Mouse (Mus musculus) midbrain, postnatal 0 days (tissue): ENCODE measurements around the gene Hnrnpa1. TPM values are rescaled to one million over a fixed set of nuclear protein-coding genes. Genes with fewer than 3 reads are reported as not detected.

Source experiments
- ATAC-seq: fragments of 200-750 bp; cut with Nextera tagmentation; 2 replicates; pipeline ENCODE4 v1.8.0; 2017; ENCODE audit warnings: moderate number of reproducible peaks, mild to moderate bottlenecking, moderate TSS enrichment, moderate library complexity; ENCODE audit not compliant: low FRiP score
- DNase-seq: peaks from one replicate; pipeline ENCODE4 v3.0.0-alpha.2; 2015; ENCODE audit warnings: low spot score
- H3K27ac ChIP-seq: fragments of 300-500 bp; sonication (generic); 2 replicates; pipeline ENCODE4 v1.5.1; 2014; ENCODE audit warnings: low read depth, mild to moderate bottlenecking, low read length, mixed read lengths
- H3K27me3 ChIP-seq: fragments of 300-500 bp; sonication (generic); 2 replicates; pipeline ENCODE4 v1.6.1; 2014; ENCODE audit warnings: low read length, control low read depth, mixed read lengths; ENCODE audit not compliant: insufficient read depth
- H3K36me3 ChIP-seq: fragments of 300-500 bp; sonication (generic); 2 replicates; pipeline ENCODE4 v1.6.1; 2014; ENCODE audit warnings: low read length, control low read depth, mixed read lengths; ENCODE audit not compliant: insufficient read depth
- H3K4me1 ChIP-seq: fragments of 300-500 bp; sonication (generic); 2 replicates; pipeline ENCODE4 v1.6.1; 2014; ENCODE audit warnings: mild to moderate bottlenecking, control low read depth, antibody characterized with exemption, low read length, mixed read lengths; ENCODE audit not compliant: insufficient read depth
- H3K4me2 ChIP-seq: fragments of 300-500 bp; sonication (generic); 2 replicates; pipeline ENCODE4 v1.6.1; 2014; ENCODE audit warnings: low read depth, mild to moderate bottlenecking, low read length, mixed read lengths; ENCODE audit not compliant: poor library complexity, severe bottlenecking
- H3K4me3 ChIP-seq: fragments of 300-500 bp; sonication (generic); 2 replicates; pipeline ENCODE4 v1.5.1; 2014; ENCODE audit warnings: low read depth, mild to moderate bottlenecking, low read length, moderate library complexity
- H3K9ac ChIP-seq: fragments of 300-500 bp; sonication (generic); replicated peaks from 2 replicates; pipeline ENCODE4 v1.6.1; 2014; ENCODE audit warnings: mild to moderate bottlenecking, low read length, moderate library complexity, mixed read lengths; ENCODE audit not compliant: poor library complexity, severe bottlenecking
- H3K9me3 ChIP-seq: fragments of 300-500 bp; sonication (generic); 2 replicates; pipeline ENCODE4 v1.6.1; 2016; ENCODE audit warnings: low read length, control low read depth
- CTCF ChIP-seq: IDR thresholded peaks from 2 replicates; pipeline ENCODE4 v1.5.1; 2016; ENCODE audit warnings: antibody characterized with exemption, mild to moderate bottlenecking
- WGBS: fragments of 180-500 bp; shearing (Covaris S2); extraction: QIAGEN DNeasy Blood & Tissue Kit; methylation state at CpG from one replicate; pipeline ENCODE4 v1.1.7; 2014; 5-methylcytosine and 5-hydroxymethylcytosine counted together
- microRNA counts: library from miRNA; unstranded; fragments of <30 nt; microRNA quantifications from one replicate; lab custom pipeline; 2015
- microRNA-seq: library from miRNA; unstranded; fragments of <30 nt; microRNA quantifications from one replicate; pipeline ENCODE4, GENCODE M21; 2016; ENCODE audit warnings: borderline number of aligned reads
- polyA plus RNA-seq: library from polyadenylated mRNA; unstranded; fragments of >200 nt; fragmentation: Nextera tagmentation; extraction: Ambion mirVana; gene quantifications from 2 replicates; pipeline ENCODE4 v1.2.1, GENCODE M21; 2015
- total RNA-seq: library from RNA; depleted of rRNA; stranded (reverse); fragments of >200 nt; gene quantifications from 2 replicates; pipeline ENCODE4 v1.2.3, GENCODE M21; 2014; rRNA removed

Hnrnpa1 gene
- total and polyA plus RNA-seq, 2 experiments from 2014 or later = 142 to 609 TPM

DNA sequence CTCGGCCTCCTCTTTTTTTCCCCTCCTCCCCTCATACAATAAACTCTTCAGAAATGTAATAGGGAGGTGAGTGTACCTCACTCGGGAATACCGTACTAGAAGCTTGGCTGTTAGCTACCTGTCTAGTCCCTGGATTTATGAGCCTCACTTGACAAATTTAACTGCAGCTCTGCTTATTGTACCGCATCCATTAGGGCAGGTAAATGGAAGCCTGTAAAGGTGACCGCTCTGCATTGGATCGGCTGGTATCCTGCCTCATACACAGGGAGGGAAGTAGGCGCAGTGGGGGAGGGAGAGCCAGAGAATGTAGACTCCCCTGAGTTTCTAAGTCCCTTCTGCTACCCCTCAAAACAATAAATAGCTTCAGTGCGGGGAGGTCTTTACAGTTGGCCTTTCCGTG lies 50.6 kb downstream of the Hnrnpa1 start:
- DNase-seq (no peak), ATAC-seq (no peak)
- Histone ChIP-seq H3K4me1 (no peaks in the 10 kb centered on the region), H3K9me3 (no peaks in the 10 kb centered on the region), H3K4me3 (no peak overlapping the region), H3K9ac (no peak overlapping the region), H3K27me3 (no peaks in the 10 kb centered on the region), H3K27ac (no peak overlapping the region), H3K4me2 (no peak overlapping the region), H3K36me3 (peaks cover 13% of the 10 kb centered on the region)
- no peak for TF ChIP-seq CTCF
- WGBS = 93% methylated on average over 9 of the region's 9 CpGs

DNA sequence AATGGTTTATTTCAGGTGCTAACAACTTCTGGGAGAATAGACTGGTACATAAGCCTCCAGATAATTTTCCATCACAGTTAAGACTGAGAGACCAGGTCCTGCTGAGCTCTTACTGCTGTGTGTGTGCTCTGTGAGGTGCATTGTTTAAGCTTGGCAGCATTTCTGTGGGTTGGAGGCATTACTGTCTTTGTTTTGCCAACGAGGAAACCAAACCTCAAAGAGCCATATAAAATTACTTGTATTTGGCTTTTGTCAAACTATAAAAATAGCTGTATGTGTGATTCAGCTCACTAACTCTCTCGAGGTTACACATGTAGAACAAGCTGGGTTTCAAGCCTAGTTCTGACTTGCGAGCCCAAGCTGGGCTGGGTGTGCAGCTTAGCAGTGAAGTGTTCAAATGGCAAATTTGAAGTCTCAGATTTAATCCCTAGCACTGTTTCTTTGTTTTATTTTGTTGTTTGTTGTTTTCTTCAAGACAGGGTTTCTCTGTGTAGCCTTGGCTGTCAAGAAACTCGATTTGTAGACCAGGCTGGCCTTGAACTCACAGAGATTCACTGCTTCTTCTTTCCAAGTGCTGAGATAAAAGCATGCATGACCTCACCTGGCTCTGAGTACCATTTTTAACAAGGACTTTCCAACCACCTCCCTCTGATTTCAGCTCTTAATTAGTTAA lies 52.6 kb downstream of the Hnrnpa1 start:
- H3K27me3 ChIP-seq = no peaks in the 10 kb centered on the region
- H3K9ac ChIP-seq = no peak overlapping the region
- WGBS = 77% methylated on average over 4 of the region's 4 CpGs
- H3K4me1 ChIP-seq = no peaks in the 10 kb centered on the region
- ATAC-seq = no peak
- no peak overlapping the region for H3K4me3 ChIP-seq
- no peak overlapping the region for H3K4me2 ChIP-seq
- H3K27ac ChIP-seq = no peak overlapping the region
- DNase-seq = no peak
- TF ChIP-seq CTCF = no peak
- no peaks in the 10 kb centered on the region for H3K9me3 ChIP-seq
- peaks cover 13% of the 10 kb centered on the region for H3K36me3 ChIP-seq

DNA sequence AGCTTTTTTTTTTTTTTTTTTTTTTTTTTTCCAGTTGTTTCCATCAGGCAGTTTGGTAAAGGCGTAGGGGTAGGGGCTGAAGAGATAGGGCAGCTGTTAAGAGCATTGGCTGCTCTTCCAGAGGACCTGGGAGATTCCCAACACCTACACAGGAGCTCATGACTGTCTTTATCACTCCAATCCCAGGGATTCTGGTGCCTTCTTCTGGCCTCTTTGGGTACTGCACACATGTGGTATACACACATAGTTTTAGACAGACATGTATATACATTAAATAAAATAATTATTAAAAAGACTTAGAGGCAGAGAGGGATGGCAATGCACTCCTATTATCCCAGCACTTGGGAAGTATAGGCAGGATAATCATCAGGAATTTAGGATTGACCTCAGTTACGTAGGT lies 53.1 kb downstream of the Hnrnpa1 start:
- no peak for ATAC-seq
- no peak for DNase-seq
- Histone ChIP-seq H3K4me1 (no peaks in the 10 kb centered on the region), H3K4me2 (no peak overlapping the region), H3K9ac (no peak overlapping the region), H3K9me3 (no peaks in the 10 kb centered on the region), H3K27me3 (no peaks in the 10 kb centered on the region), H3K4me3 (no peak overlapping the region), H3K36me3 (peaks cover 13% of the 10 kb centered on the region), H3K27ac (no peak overlapping the region)
- 98% methylated on average over 2 of the region's 2 CpGs for WGBS
- TF ChIP-seq CTCF = peak; percentile 27; the same call in 1 of the 2 replicates

DNA sequence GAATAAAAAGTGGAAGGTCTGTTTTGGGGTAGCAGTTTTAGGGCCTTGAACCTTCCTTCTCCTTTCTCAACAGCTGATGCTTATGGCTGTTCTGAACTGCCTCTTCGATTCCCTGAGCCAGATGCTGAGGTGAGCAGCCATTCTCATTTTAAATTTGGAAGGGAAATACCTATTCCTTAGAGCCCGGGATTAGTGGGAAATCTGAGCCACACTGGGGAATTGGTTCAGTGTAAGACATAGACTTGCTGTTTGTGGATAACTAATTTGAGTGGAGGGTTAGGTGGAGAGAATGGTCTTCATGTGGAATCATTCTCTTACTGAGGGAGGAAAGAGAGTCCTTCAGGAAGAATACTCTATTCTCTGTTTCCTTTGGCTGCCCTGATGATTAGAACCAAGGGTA lies 54.4 kb downstream of the Hnrnpa1 start:
- H3K4me1 ChIP-seq = peaks cover 8% of the 10 kb centered on the region
- 66% methylated on average over 2 of the region's 2 CpGs for WGBS

DNA sequence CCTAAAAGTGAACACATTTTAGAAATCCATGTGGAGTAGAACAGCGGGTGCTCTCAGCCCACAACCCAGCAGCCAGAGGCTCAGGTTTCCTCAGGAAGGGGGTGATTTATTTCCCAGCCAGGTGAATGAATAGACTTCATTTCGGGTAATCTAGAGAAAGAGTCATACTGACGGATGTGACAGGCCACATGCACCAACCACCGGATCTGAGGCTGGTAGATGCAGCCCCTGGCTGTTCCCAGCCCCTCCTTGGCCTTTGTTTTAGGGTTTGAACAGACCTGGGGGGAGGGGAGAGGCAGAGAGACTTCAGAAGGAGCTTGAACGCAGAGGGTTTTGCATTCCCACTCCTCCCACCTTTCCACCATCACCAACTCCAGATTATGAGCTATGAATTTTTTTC lies 55.6 kb downstream of the Hnrnpa1 start:
- WGBS = 19% methylated on average over 5 of the region's 5 CpGs

More for the DNA sequence above, 54.4 kb downstream of the Hnrnpa1 start:
- Histone ChIP-seq H3K4me2 (no peak overlapping the region), H3K36me3 (peaks cover 18% of the 10 kb centered on the region), H3K27ac (no peak overlapping the region), H3K9me3 (no peaks in the 10 kb centered on the region), H3K27me3 (no peaks in the 10 kb centered on the region), H3K9ac (no peak overlapping the region), H3K4me3 (no peak overlapping the region)
- no peak for TF ChIP-seq CTCF
- no peak for DNase-seq
- no peak for ATAC-seq

More for the DNA sequence above, 55.6 kb downstream of the Hnrnpa1 start:
- no peak for DNase-seq
- no peak for TF ChIP-seq CTCF
- Histone ChIP-seq H3K9ac (no peak overlapping the region), H3K9me3 (no peaks in the 10 kb centered on the region), H3K27me3 (no peaks in the 10 kb centered on the region), H3K4me2 (no peak overlapping the region), H3K4me3 (no peak overlapping the region), H3K36me3 (peaks cover 17% of the 10 kb centered on the region), H3K27ac (no peak overlapping the region), H3K4me1 (peaks cover 18% of the 10 kb centered on the region)
- ATAC-seq = no peak

MicroRNA genes within 50 kb of the gene (microRNA counts, 519-probe panel; counts per million panel counts)
- microRNA mmu-miR-148b (lab: Ali Mortazavi, UCI) = 4,255 counts per million, percentile 85 among the panel's probes with 10 or more counts

Small RNAs within 50 kb of the gene (microRNA-seq; reads per million reads assigned to microRNA genes)
- gene Mir148b = 402 reads per million, percentile 62 among the genes with 10 or more reads in this experiment

Other genes with a start within 250 kb of the Hnrnpa1 start
- gene Hoxc8, start 249.8 kb upstream of the Hnrnpa1 start, total RNA-seq = not detected in 2 replicates
- not detected in 2 replicates for gene Hoxc8, start 249.8 kb upstream of the Hnrnpa1 start, polyA plus RNA-seq
- not detected in 2 replicates for gene Hoxc6, start 242.2 kb upstream of the Hnrnpa1 start, total RNA-seq
- not detected in 2 replicates for gene Hoxc6, start 242.2 kb upstream of the Hnrnpa1 start, polyA plus RNA-seq
- gene Hoxc4, start 221.5 kb upstream of the Hnrnpa1 start, total RNA-seq = 2.2 TPM in 1 of 2 replicates, not detected in the other
- gene Hoxc4, start 221.5 kb upstream of the Hnrnpa1 start, polyA plus RNA-seq = not detected in 2 replicates
- 33.2 and 42.9 TPM in 2 replicates for gene Smug1, start 73.3 kb upstream of the Hnrnpa1 start, total RNA-seq
- 13.6 and 14.1 TPM in 2 replicates for gene Smug1, start 73.3 kb upstream of the Hnrnpa1 start, polyA plus RNA-seq
- gene Cbx5, start 616 bp upstream of the Hnrnpa1 start, total RNA-seq = 190 and 229 TPM in 2 replicates
- 101 and 106 TPM in 2 replicates for gene Cbx5, start 616 bp upstream of the Hnrnpa1 start, polyA plus RNA-seq
- 0.99 and 3.2 TPM in 2 replicates for gene Nfe2, start 18.0 kb downstream of the Hnrnpa1 start, total RNA-seq
- gene Nfe2, start 18.0 kb downstream of the Hnrnpa1 start, polyA plus RNA-seq = 0.26 and 0.32 TPM in 2 replicates
- 127 and 151 TPM in 2 replicates for gene Copz1, start 32.3 kb downstream of the Hnrnpa1 start, total RNA-seq
- 178 and 184 TPM in 2 replicates for gene Copz1, start 32.3 kb downstream of the Hnrnpa1 start, polyA plus RNA-seq
- gene Gpr84, start 70.2 kb downstream of the Hnrnpa1 start, total RNA-seq = 0.27 TPM in 1 of 2 replicates, not detected in the other
- gene Gpr84, start 70.2 kb downstream of the Hnrnpa1 start, polyA plus RNA-seq = 0.29 and 0.37 TPM in 2 replicates
- gene Zfp385a, start 99.7 kb downstream of the Hnrnpa1 start, total RNA-seq = 22.0 and 26.5 TPM in 2 replicates
- gene Zfp385a, start 99.7 kb downstream of the Hnrnpa1 start, polyA plus RNA-seq = 26.9 and 28.8 TPM in 2 replicates
- gene Itga5, start 126.3 kb downstream of the Hnrnpa1 start, total RNA-seq = 4.8 and 6.8 TPM in 2 replicates
- gene Itga5, start 126.3 kb downstream of the Hnrnpa1 start, polyA plus RNA-seq = 3.8 TPM in 2 replicates
- not detected in 2 replicates for gene Gtsf1, start 190.0 kb downstream of the Hnrnpa1 start, total RNA-seq
- gene Gtsf1, start 190.0 kb downstream of the Hnrnpa1 start, polyA plus RNA-seq = 0.50 TPM in 1 of 2 replicates, not detected in the other
- gene Gtsf2, start 208.0 kb downstream of the Hnrnpa1 start, total RNA-seq = 0.44 TPM in 1 of 2 replicates, not detected in the other
- not detected in 2 replicates for gene Gtsf2, start 208.0 kb downstream of the Hnrnpa1 start, polyA plus RNA-seq
- 4.6 and 4.7 TPM in 2 replicates for gene Nckap1l, start 213.4 kb downstream of the Hnrnpa1 start, total RNA-seq
- 2.0 and 2.4 TPM in 2 replicates for gene Nckap1l, start 213.4 kb downstream of the Hnrnpa1 start, polyA plus RNA-seq